Comparison of ENCODE assay signal across 16 mouse cellular contexts in the genomic region with DNA sequence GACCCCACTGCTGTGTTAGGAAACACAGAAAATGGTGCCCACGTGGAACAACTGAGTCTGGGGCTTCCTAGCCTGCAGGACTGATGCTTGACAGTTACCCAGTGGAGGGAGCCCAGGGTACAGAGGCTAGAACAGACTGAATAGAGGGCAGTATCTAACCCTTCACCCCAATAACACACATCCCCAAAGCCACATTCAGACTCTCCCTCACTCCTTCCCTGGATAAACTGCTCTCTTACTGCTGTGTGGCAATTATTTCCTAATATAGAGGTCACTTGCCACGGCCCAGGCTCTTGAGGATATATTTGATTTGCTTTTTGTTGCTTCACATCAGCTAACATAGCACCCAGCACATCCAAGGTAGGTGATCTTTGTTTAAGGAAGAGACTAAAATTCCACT.
"Had no signal": no experiment of that assay in that cellular context is flagged by ENCODE, and none has a peak within 500 bp of the region (broad histone marks: within the 10 kb centered on the region; RNA-seq: fewer than 3 reads in every experiment).

No protein-coding gene starts in this region.

- H3K27ac ChIP-seq: lung, embryonic 15.5 days; macrophage; midbrain, embryonic 13.5 days; midbrain, embryonic 15.5 days; neural tube, embryonic 12.5 days; stomach, embryonic 15.5 days had no signal

- H3K4me3 ChIP-seq: lung, embryonic 15.5 days; megakaryocyte, embryonic 14.5 days; midbrain, embryonic 13.5 days; midbrain, embryonic 15.5 days; neural tube, embryonic 12.5 days; stomach, embryonic 15.5 days had no signal

- H3K4me1 ChIP-seq: lung, embryonic 15.5 days had no signal

- H3K9me3 ChIP-seq: lung, embryonic 15.5 days; megakaryocyte, embryonic 14.5 days; midbrain, embryonic 15.5 days; neural tube, embryonic 12.5 days; stomach, embryonic 15.5 days had no signal

- H3K36me3 ChIP-seq: lung, embryonic 15.5 days; midbrain, embryonic 13.5 days; midbrain, embryonic 15.5 days; neural tube, embryonic 12.5 days; stomach, embryonic 15.5 days had no signal

- H3K4me2 ChIP-seq: lung, embryonic 15.5 days; midbrain, embryonic 11.5 days; midbrain, embryonic 13.5 days; midbrain, embryonic 15.5 days; neural tube, embryonic 12.5 days; stomach, embryonic 15.5 days had no signal

- H3K9ac ChIP-seq: lung, embryonic 15.5 days; midbrain, embryonic 13.5 days; midbrain, embryonic 15.5 days; neural tube, embryonic 12.5 days; stomach, embryonic 15.5 days had no signal

- DNase-seq: lung, adult 2 months; lung, postnatal 14 days; lung, postnatal 36 days; right cerebral cortex, postnatal 14 days; thymus, adult 18-20 months; thymus, postnatal 14 days; thymus, postnatal 36 days had no signal

- H3K27me3 ChIP-seq: lung, embryonic 15.5 days; midbrain, embryonic 13.5 days; midbrain, embryonic 15.5 days; stomach, embryonic 15.5 days had no signal

- ATAC-seq: lung, postnatal 0 days; midbrain, embryonic 13.5 days; midbrain, embryonic 15.5 days had no signal
